Mouse (Mus musculus) MEL (cell line): ENCODE results near the gene Pigyl. TPM values are rescaled to one million over a fixed set of nuclear protein-coding genes. Genes with fewer than 3 reads are reported as not detected.
A peak's percentile ranks its signal among the peaks of the same experiment; 100 is the strongest.

Experiments used
- DNase-seq: peaks from one replicate; pipeline ENCODE4 v3.0.0; 2011; ENCODE audit warnings: low read depth, low spot score
- H3K27ac ChIP-seq: 2 replicates; pipeline ENCODE4 v1.5.1; 2012; ENCODE audit warnings: low read depth, mild to moderate bottlenecking, control low read depth, low read length, moderate library complexity; ENCODE audit not compliant: control insufficient read depth
- H3K27me3 ChIP-seq, 2 experiments: fragments of 150-350 bp in 1 of 2; sonication (generic) in 1 of 2; 2 replicates each; pipeline ENCODE4 v1.6.1; 2012; ENCODE audit warnings: low read length in 2 of 2, mild to moderate bottlenecking in 2 of 2, improper control_type of control experiment in 1 of 2, moderate library complexity in 1 of 2; ENCODE audit not compliant: insufficient read depth in 2 of 2, control insufficient read depth in 1 of 2
- H3K36me3 ChIP-seq, 2 experiments: 2 replicates each; pipeline ENCODE4 v1.6.1; 2012 to 2014; ENCODE audit warnings: low read length in 2 of 2, improper control_type of control experiment in 1 of 2, inconsistent platforms in 1 of 2, mild to moderate bottlenecking in 1 of 2; ENCODE audit not compliant: insufficient read depth in 2 of 2, control insufficient read depth in 1 of 2
- H3K4me1 ChIP-seq, 2 experiments: fragments of 150-350 bp in 1 of 2; sonication (generic) in 1 of 2; 2 replicates each; pipeline ENCODE4 v1.6.1; 2012; ENCODE audit warnings: low read length in 2 of 2, improper control_type of control experiment in 1 of 2, mild to moderate bottlenecking in 1 of 2; ENCODE audit not compliant: insufficient read depth in 2 of 2, control insufficient read depth in 1 of 2
- H3K4me3 ChIP-seq, 2 experiments: fragments of 150-350 bp in 1 of 2; sonication (generic) in 1 of 2; 2 replicates each; pipeline ENCODE4 v1.5.1; 2012; ENCODE audit warnings: low read depth in 2 of 2, low read length in 2 of 2, mild to moderate bottlenecking in 2 of 2, moderate library complexity in 2 of 2, control low read depth in 1 of 2, improper control_type of control experiment in 1 of 2; ENCODE audit not compliant: control insufficient read depth in 1 of 2, insufficient read depth in 1 of 2
- H3K79me2 ChIP-seq: 2 replicates; pipeline ENCODE4 v1.6.1; 2012; ENCODE audit warnings: mild to moderate bottlenecking, low read length, moderate library complexity; ENCODE audit not compliant: control insufficient read depth, poor library complexity, insufficient read depth
- H3K9ac ChIP-seq: 2 replicates; pipeline ENCODE4 v1.6.1; 2012; ENCODE audit warnings: low read depth, mild to moderate bottlenecking, control low read depth, low read length, moderate library complexity; ENCODE audit not compliant: control insufficient read depth, poor library complexity, severe bottlenecking
- H3K9me3 ChIP-seq: fragments of 150-350 bp; sonication (generic); replicated peaks from 2 replicates; pipeline ENCODE4 v1.6.1; 2012; ENCODE audit warnings: mild to moderate bottlenecking, low read length, improper control_type of control experiment, moderate library complexity; ENCODE audit not compliant: insufficient read depth
- BHLHE40 ChIP-seq: IDR thresholded peaks from 2 replicates; pipeline ENCODE4 v1.6.1; 2012; ENCODE audit warnings: low read depth, mild to moderate bottlenecking, inconsistent platforms, low read length, improper control_type of control experiment, borderline replicate concordance
- CHD1 ChIP-seq: IDR thresholded peaks from 2 replicates; pipeline ENCODE4 v1.6.1; 2012; ENCODE audit warnings: low read depth, mild to moderate bottlenecking, inconsistent platforms, low read length, improper control_type of control experiment
- CHD2 ChIP-seq: IDR thresholded peaks from 2 replicates; pipeline ENCODE4 v1.6.1; 2011; ENCODE audit warnings: low read length, improper control_type of control experiment
- CTCF ChIP-seq, 3 experiments: IDR thresholded peaks in 2 of 3; conservative IDR thresholded peaks in 1 of 3; 2 replicates each; pipeline ENCODE4 v1.5.1; 2011 to 2012; ENCODE audit warnings: low read length in 3 of 3, low read depth in 2 of 3, mild to moderate bottlenecking in 2 of 3, improper control_type of control experiment in 1 of 3, inconsistent platforms in 1 of 3, mixed read lengths in 1 of 3, moderate library complexity in 1 of 3; ENCODE audit not compliant: control insufficient read depth in 1 of 3, insufficient read depth in 1 of 3, poor library complexity in 1 of 3, severe bottlenecking in 1 of 3
- E2F4 ChIP-seq: IDR thresholded peaks from 2 replicates; pipeline ENCODE4 v1.6.1; 2011; ENCODE audit warnings: low read depth, low read length, improper control_type of control experiment, borderline replicate concordance
- ELF1 ChIP-seq: IDR thresholded peaks from 2 replicates; pipeline ENCODE4 v1.6.1; 2014; ENCODE audit warnings: low read depth, mild to moderate bottlenecking, inconsistent platforms, low read length, improper control_type of control experiment, moderate library complexity
- EP300 ChIP-seq, 2 experiments: IDR thresholded peaks; 2 replicates each; pipeline ENCODE4 v1.6.1; 2011; ENCODE audit warnings: improper control_type of control experiment in 2 of 2, low read length in 2 of 2, low read depth in 1 of 2, mild to moderate bottlenecking in 1 of 2
- ETS1 ChIP-seq: IDR thresholded peaks from 2 replicates; pipeline ENCODE4 v1.6.1; 2012; ENCODE audit warnings: low read depth, mild to moderate bottlenecking, inconsistent platforms, low read length, improper control_type of control experiment, moderate library complexity
- GABPA ChIP-seq: IDR thresholded peaks from 2 replicates; pipeline ENCODE4 v1.6.1; 2012; ENCODE audit warnings: low read depth, mild to moderate bottlenecking, inconsistent platforms, low read length, improper control_type of control experiment, moderate library complexity
- HCFC1 ChIP-seq: IDR thresholded peaks from 2 replicates; pipeline ENCODE4 v1.6.1; 2012; ENCODE audit warnings: low read depth, mild to moderate bottlenecking, inconsistent platforms, low read length, improper control_type of control experiment, moderate library complexity
- JUND ChIP-seq: IDR thresholded peaks from 2 replicates; pipeline ENCODE4 v1.6.1; 2011; ENCODE audit warnings: low read depth, mild to moderate bottlenecking, improper control_type of control experiment, low read length
- KAT2A ChIP-seq: conservative IDR thresholded peaks from 2 replicates; pipeline ENCODE4 v1.6.1; 2012; ENCODE audit warnings: low read depth, low read length, improper control_type of control experiment, inconsistent platforms
- MAFK ChIP-seq: IDR thresholded peaks from 2 replicates; pipeline ENCODE4 v1.6.1; 2011; ENCODE audit warnings: low read depth, mild to moderate bottlenecking, low read length, improper control_type of control experiment, borderline replicate concordance
- MAX ChIP-seq: IDR thresholded peaks from 2 replicates; pipeline ENCODE4 v1.6.1; 2011; ENCODE audit warnings: low read length, improper control_type of control experiment
- MAZ ChIP-seq: IDR thresholded peaks from 2 replicates; pipeline ENCODE4 v1.6.1; 2012; ENCODE audit warnings: low read depth, mild to moderate bottlenecking, inconsistent platforms, low read length, improper control_type of control experiment
- MEF2A ChIP-seq: IDR thresholded peaks from 2 replicates; pipeline ENCODE4 v1.6.1; 2014; ENCODE audit warnings: low read depth, mild to moderate bottlenecking, inconsistent platforms, low read length, improper control_type of control experiment; ENCODE audit not compliant: poor library complexity, insufficient replicate concordance, severe bottlenecking; ENCODE audit errors: extremely low read depth
- MYC ChIP-seq: IDR thresholded peaks from 2 replicates; pipeline ENCODE4 v1.6.1; 2011; ENCODE audit warnings: low read depth, mild to moderate bottlenecking, low read length, improper control_type of control experiment, moderate library complexity
- NELFE ChIP-seq: IDR thresholded peaks from 2 replicates; pipeline ENCODE4 v1.6.1; 2011; ENCODE audit warnings: low read depth, low read length, improper control_type of control experiment
- NRF1 ChIP-seq: IDR thresholded peaks from 2 replicates; pipeline ENCODE4 v1.6.1; 2014; ENCODE audit warnings: low read depth, mild to moderate bottlenecking, inconsistent platforms, low read length, improper control_type of control experiment, moderate library complexity; ENCODE audit not compliant: poor library complexity, insufficient read depth, severe bottlenecking
- POLR2A ChIP-seq, 2 experiments: IDR thresholded peaks; 2 replicates each; pipeline ENCODE4 v1.6.1; 2011 to 2012; ENCODE audit warnings: low read length in 2 of 2, mild to moderate bottlenecking in 2 of 2, control low read depth in 1 of 2, improper control_type of control experiment in 1 of 2, low read depth in 1 of 2, moderate library complexity in 1 of 2; ENCODE audit not compliant: control insufficient read depth in 1 of 2, insufficient read depth in 1 of 2, poor library complexity in 1 of 2
- POLR2AphosphoS2 ChIP-seq: IDR thresholded peaks from 2 replicates; pipeline ENCODE4 v1.6.1; 2011; ENCODE audit warnings: low read length, improper control_type of control experiment
- POLR2AphosphoS5 ChIP-seq: IDR thresholded peaks from 2 replicates; pipeline ENCODE4 v1.6.1; 2012; ENCODE audit warnings: low read depth, borderline replicate concordance, mild to moderate bottlenecking, inconsistent platforms, low read length, moderate library complexity, mixed read lengths
- RCOR1 ChIP-seq: IDR thresholded peaks from 2 replicates; pipeline ENCODE4 v1.6.1; 2012; ENCODE audit warnings: low read depth, mild to moderate bottlenecking, inconsistent platforms, low read length, improper control_type of control experiment
- SIN3A ChIP-seq: IDR thresholded peaks from 2 replicates; pipeline ENCODE4 v1.6.1; 2012; ENCODE audit warnings: low read length, improper control_type of control experiment, inconsistent platforms
- SMC3 ChIP-seq: IDR thresholded peaks from 2 replicates; pipeline ENCODE4 v1.6.1; 2011; ENCODE audit warnings: low read depth, low read length, improper control_type of control experiment
- TAL1 ChIP-seq: IDR thresholded peaks from 2 replicates; pipeline ENCODE4 v1.6.1; 2012; ENCODE audit warnings: mild to moderate bottlenecking, inconsistent platforms, low read length, moderate library complexity, mixed read lengths
- TBP ChIP-seq: IDR thresholded peaks from 2 replicates; pipeline ENCODE4 v1.8.0; 2011; ENCODE audit warnings: low read depth, low read length, improper control_type of control experiment
- TCF12 ChIP-seq: IDR thresholded peaks from 2 replicates; pipeline ENCODE4 v1.6.1; 2014; ENCODE audit warnings: low read depth, mild to moderate bottlenecking, inconsistent platforms, low read length, improper control_type of control experiment, moderate library complexity
- UBTF ChIP-seq: IDR thresholded peaks from 2 replicates; pipeline ENCODE4 v1.6.1; 2012; ENCODE audit warnings: low read depth, mild to moderate bottlenecking, inconsistent platforms, low read length, improper control_type of control experiment, moderate library complexity, borderline replicate concordance; ENCODE audit not compliant: insufficient read depth
- USF1 ChIP-seq: IDR thresholded peaks from 2 replicates; pipeline ENCODE4 v1.6.1; 2014; ENCODE audit warnings: low read depth, mild to moderate bottlenecking, inconsistent platforms, low read length, improper control_type of control experiment, moderate library complexity
- USF2 ChIP-seq, 2 experiments: IDR thresholded peaks; 2 replicates each; pipeline ENCODE4 v1.6.1; 2011 to 2012; ENCODE audit warnings: improper control_type of control experiment in 2 of 2, low read length in 2 of 2, borderline replicate concordance in 1 of 2, inconsistent platforms in 1 of 2, low read depth in 1 of 2, mild to moderate bottlenecking in 1 of 2; ENCODE audit not compliant: insufficient read depth in 1 of 2
- ZC3H11A ChIP-seq: IDR thresholded peaks from 2 replicates; pipeline ENCODE4 v1.6.1; 2012; ENCODE audit warnings: low read depth, mild to moderate bottlenecking, inconsistent platforms, low read length, improper control_type of control experiment
- ZKSCAN1 ChIP-seq: IDR thresholded peaks from 2 replicates; pipeline ENCODE4 v1.6.1; 2012; ENCODE audit warnings: low read depth, mild to moderate bottlenecking, inconsistent platforms, low read length, improper control_type of control experiment, moderate library complexity
- ZMIZ1 ChIP-seq: IDR thresholded peaks from 2 replicates; pipeline ENCODE4 v1.6.1; 2012; ENCODE audit warnings: low read depth, mild to moderate bottlenecking, inconsistent platforms, low read length, improper control_type of control experiment, moderate library complexity
- ZNF384 ChIP-seq: IDR thresholded peaks from 2 replicates; pipeline ENCODE4 v1.6.1; 2012; ENCODE audit warnings: low read depth, mild to moderate bottlenecking, inconsistent platforms, low read length, improper control_type of control experiment
- polyA plus RNA-seq, 2 experiments: library from polyadenylated mRNA; stranded (reverse) in 1 of 2; unstranded in 1 of 2; fragments of >175 nt in 1 of 2; fragments of >200 nt in 1 of 2; gene quantifications; 2 replicates each; pipeline versions ENCODE4 v1.2.1 to v1.2.4; 2012; ENCODE audit warnings: low replicate concordance in 2 of 2, low read depth in 1 of 2; ENCODE audit not compliant: insufficient read length in 2 of 2, insufficient read depth in 1 of 2, missing spikeins in 1 of 2
- total RNA-seq: library from RNA; depleted of rRNA; stranded (reverse); fragments of 300-350 nt; gene quantifications from 2 replicates; pipeline ENCODE4 v1.2.3, GENCODE M21; 2012

Gene Pigyl
- total and polyA plus RNA-seq, 3 experiments: 103 to 146 TPM; not detected in 1

GRCm38 (mm10) chr9:22116740-22117426, 39.8 kb upstream of the Pigyl start, which contains the start of gene Elof1:
Gene Elof1 (minus strand): TSS chr9:22117172.
- DNase-seq: peak; percentile 100
- Histone ChIP-seq H3K27ac (peak within 1 kb of the TSS; percentile 39), H3K9ac (peak within 1 kb of the TSS; percentile 76)
- TF ChIP-seq ZMIZ1 (peak; percentile 99), POLR2AphosphoS2 (peak; percentile 99), MEF2A (no peak), JUND (no peak), POLR2A (IDR thresholded peaks at IDR 0.05; ENCODE audit: control insufficient read depth in 1 of 2, insufficient read depth in 1 of 2, low read depth in 1 of 2, low read length in 2 of 2, poor library complexity in 1 of 2) (peak in 1 of 2 experiments; percentile 99; a peak in 2 of 4 replicates), POLR2AphosphoS5 (0 out of 2 replicates have a peak, but pooled peaks have one; percentile 71), MAZ (peak; percentile 35; the same call in 1 of the 2 replicates), GABPA (no peak), CHD1 (no peak), USF1 (no peak), MAFK (no peak), EP300 (IDR thresholded peaks at IDR 0.05; ENCODE audit: low read depth in 1 of 2, low read length in 2 of 2) (no peak), KAT2A (peak; percentile 73; the same call in 1 of the 2 replicates), CHD2 (no peak), ZKSCAN1 (no peak), TBP (peak; percentile 94), CTCF (IDR thresholded peaks at IDR 0.05 in 2 of 3, conservative IDR thresholded peaks at IDR 0.05 in 1 of 3; ENCODE audit: control insufficient read depth in 1 of 3, insufficient read depth in 1 of 3, low read depth in 2 of 3, low read length in 3 of 3, poor library complexity in 1 of 3, severe bottlenecking in 1 of 3) (no peak), HCFC1 (peak; percentile 95), TAL1 (no peak), ELF1 (peak; percentile 93), TCF12 (peak; percentile 58), E2F4 (peak; percentile 100), SMC3 (no peak), NELFE (peak; percentile 100), ETS1 (0 out of 2 replicates have a peak, but pooled peaks have one; percentile 29), MAX (peak; percentile 79; the same call in 1 of the 2 replicates), BHLHE40 (no peak), MYC (peak; percentile 67; the same call in 1 of the 2 replicates), ZNF384 (no peak), UBTF (peak; percentile 70; the same call in 1 of the 2 replicates), NRF1 (peak; percentile 98; the same call in 1 of the 2 replicates), ZC3H11A (no peak), USF2 (IDR thresholded peaks at IDR 0.05; ENCODE audit: borderline replicate concordance in 1 of 2, insufficient read depth in 1 of 2, low read depth in 1 of 2, low read length in 2 of 2) (no peak), RCOR1 (peak; percentile 58), SIN3A (peak; percentile 98)

More at GRCm38 (mm10) chr9:22116740-22117426, 39.8 kb upstream of the Pigyl start, which contains the start of gene Elof1:
- Histone ChIP-seq H3K79me2 (peaks cover 13% of the 10 kb centered on the region), H3K4me1 (peaks cover 6 to 36% of the 10 kb centered on the region in 2 experiments), H3K9me3 (no peaks in the 10 kb centered on the region), H3K27me3 (no peaks in the 10 kb centered on the region), H3K4me3 (peak within 1 kb of the TSS; percentile 62 to 70), H3K36me3 (peaks cover 3 to 19% of the 10 kb centered on the region in 2 experiments)
